Mouse (Mus musculus) spleen, adult 12 weeks (tissue): ENCODE data around the gene Ift172.

Experiments
- DNase-seq: peaks from one replicate; pipeline ENCODE4 v3.0.0; 2022; ENCODE audit warnings: low spot score

The Ift172 gene

GRCm38 (mm10) chr5:31290521-31291360 lies at the start of gene Ift172:
TSS of gene Ift172 (minus strand) at chr5:31291116.
- DNase-seq = peak; percentile 88

GRCm38 (mm10) chr5:31328255-31328654 lies 37.3 kb upstream of the Ift172 start:
- no peak for DNase-seq

GRCm38 (mm10) chr5:31326850-31327249 lies 35.9 kb upstream of the Ift172 start:
- peak; percentile 5 for DNase-seq

GRCm38 (mm10) chr5:31324085-31324484 lies 33.2 kb upstream of the Ift172 start:
- no peak for DNase-seq

- no peak for DNase-seq
Measured at GRCm38 (mm10) chr5:31322776-31323175, 31.9 kb upstream of the Ift172 start.

- no peak for DNase-seq
Measured at GRCm38 (mm10) chr5:31312806-31313205, 21.9 kb upstream of the Ift172 start.

GRCm38 (mm10) chr5:31303093-31303492 lies 12.2 kb upstream of the Ift172 start:
- no peak for DNase-seq

- no peak for DNase-seq
Measured at GRCm38 (mm10) chr5:31301866-31302265, 10.9 kb upstream of the Ift172 start.

- DNase-seq = no peak
Measured at GRCm38 (mm10) chr5:31298486-31298885, 7.6 kb upstream of the Ift172 start.

GRCm38 (mm10) chr5:31297981-31298380 lies 7.1 kb upstream of the Ift172 start:
- DNase-seq = no peak

- DNase-seq = no peak
Measured at GRCm38 (mm10) chr5:31297047-31297757, 6.3 kb upstream of the Ift172 start, which contains the start of gene Gckr. TSS of gene Gckr (plus strand) at chr5:31297443.

- no peak for DNase-seq
Measured at GRCm38 (mm10) chr5:31295606-31296141, 4.8 kb upstream of the Ift172 start, which contains the start of gene Fndc4. TSS of gene Fndc4 (minus strand) at chr5:31296080.

- DNase-seq = no peak
Measured at GRCm38 (mm10) chr5:31294964-31295605, 4.2 kb upstream of the Ift172 start.

GRCm38 (mm10) chr5:31291361-31291688 lies 409 bp upstream of the Ift172 start:
- no peak for DNase-seq

GRCm38 (mm10) chr5:31289626-31290230 lies 1.2 kb downstream of the Ift172 start:
- no peak for DNase-seq

GRCm38 (mm10) chr5:31288655-31289054 lies 2.3 kb downstream of the Ift172 start:
- DNase-seq = no peak

- peak; percentile 13 for DNase-seq
Measured at GRCm38 (mm10) chr5:31288225-31288624, 2.7 kb downstream of the Ift172 start.

GRCm38 (mm10) chr5:31279245-31279988 lies 11.5 kb downstream of the Ift172 start:
- no peak for DNase-seq

GRCm38 (mm10) chr5:31273018-31273417 lies 17.9 kb downstream of the Ift172 start:
- no peak for DNase-seq

GRCm38 (mm10) chr5:31267686-31268085 lies 23.2 kb downstream of the Ift172 start:
- no peak for DNase-seq

- DNase-seq = no peak
Measured at GRCm38 (mm10) chr5:31266101-31266500, 24.8 kb downstream of the Ift172 start.
